Mouse (Mus musculus): ENCODE data around the gene Pip4k2a. TPM values are rescaled to one million over a fixed set of nuclear protein-coding genes. Genes with fewer than 3 reads are reported as not detected.

Pip4k2a gene
- total RNA-seq, 4 experiments from 2014 or later, result 60.6 to 67.9 (median 63.7) TPM

DNA sequence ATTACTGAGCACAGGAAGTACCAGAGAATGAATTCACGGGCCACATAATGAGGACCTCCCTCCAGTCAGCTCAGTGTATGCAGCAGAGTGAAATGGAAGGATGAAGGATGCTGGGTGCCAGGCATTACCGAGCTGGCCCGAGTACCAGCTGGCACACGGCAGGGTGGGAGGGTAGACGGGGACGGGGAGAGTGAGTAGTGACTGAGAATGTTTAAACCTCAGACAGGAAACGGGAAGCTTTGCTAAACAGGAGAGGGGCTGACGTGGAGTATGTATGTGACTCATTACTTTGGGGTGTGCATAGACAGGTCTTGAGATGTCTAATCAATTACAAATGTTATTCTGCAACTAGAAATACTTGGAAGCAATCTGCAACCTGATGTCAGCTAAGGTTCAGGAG, 69.7 kb downstream of the Pip4k2a start:
- no peak for DNase-seq (ENCODE audit: low spot score in 2 of 2)

DNA sequence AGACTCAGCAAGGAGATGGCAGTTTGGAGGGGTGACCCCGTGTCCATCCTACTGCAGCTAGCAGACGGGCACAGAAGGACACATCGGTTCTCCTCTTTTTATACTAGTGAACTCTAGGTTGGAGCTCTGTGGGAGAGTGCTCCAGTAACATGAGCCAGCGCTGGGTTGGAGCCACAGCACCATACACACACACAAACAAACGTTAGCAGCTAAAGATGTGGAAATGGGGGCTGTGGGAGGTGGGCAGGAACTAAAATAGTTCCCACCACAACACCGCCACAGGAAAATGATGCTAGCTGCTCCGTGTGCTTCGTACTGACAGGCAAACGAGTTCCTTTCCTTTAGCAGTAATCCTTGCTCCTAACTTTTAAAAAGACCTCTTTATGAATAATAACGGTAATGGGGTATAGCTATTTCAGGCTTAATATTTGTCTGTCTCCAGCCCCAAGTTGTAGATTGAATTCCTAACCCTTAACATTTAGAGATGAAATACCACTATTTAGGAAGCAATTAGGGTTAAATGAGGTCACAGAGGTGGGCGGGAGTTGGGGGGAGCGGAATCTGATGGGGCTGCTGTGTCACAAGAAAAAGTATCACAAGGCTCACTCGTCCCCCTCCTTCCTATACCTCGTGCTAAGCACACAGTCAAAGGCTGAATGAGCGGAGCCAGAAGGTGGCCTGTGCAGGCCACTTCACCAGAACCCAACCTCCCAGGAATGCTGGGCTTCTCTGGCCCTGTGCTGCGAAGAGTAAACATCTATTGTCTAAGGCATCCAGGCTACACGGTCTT, 73.9 kb downstream of the Pip4k2a start:
- DNase-seq (ENCODE audit: low spot score in 2 of 2), result no peak

GRCm38 (mm10) chr2:18923098-18923649, 74.8 kb downstream of the Pip4k2a start:
- no peak for DNase-seq (ENCODE audit: low spot score in 2 of 2)

GRCm38 (mm10) chr2:18921570-18922180, 76.3 kb downstream of the Pip4k2a start:
- DNase-seq (ENCODE audit: low spot score in 2 of 2), result no peak

DNA sequence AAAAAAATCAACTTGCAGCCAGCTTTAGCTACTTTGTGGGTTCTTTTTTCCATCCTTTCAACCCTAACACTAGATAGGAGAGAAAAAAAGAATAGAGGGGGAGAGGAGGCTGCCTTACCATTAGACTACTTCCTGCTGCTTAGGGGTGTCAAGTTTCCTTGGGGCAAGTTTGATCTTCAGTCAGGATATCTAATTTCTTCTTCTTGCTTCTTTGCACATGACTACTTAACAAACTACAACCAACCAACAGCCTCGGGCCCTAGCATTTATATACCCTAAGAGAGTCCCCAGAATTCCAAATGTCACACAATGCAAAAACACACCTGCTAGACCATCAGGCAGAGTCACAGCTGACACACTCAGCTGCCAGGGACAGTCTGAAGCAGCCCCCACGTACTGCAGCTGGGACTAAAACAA, 77.5 kb downstream of the Pip4k2a start:
- no peak for DNase-seq (ENCODE audit: low spot score in 2 of 2)

DNA sequence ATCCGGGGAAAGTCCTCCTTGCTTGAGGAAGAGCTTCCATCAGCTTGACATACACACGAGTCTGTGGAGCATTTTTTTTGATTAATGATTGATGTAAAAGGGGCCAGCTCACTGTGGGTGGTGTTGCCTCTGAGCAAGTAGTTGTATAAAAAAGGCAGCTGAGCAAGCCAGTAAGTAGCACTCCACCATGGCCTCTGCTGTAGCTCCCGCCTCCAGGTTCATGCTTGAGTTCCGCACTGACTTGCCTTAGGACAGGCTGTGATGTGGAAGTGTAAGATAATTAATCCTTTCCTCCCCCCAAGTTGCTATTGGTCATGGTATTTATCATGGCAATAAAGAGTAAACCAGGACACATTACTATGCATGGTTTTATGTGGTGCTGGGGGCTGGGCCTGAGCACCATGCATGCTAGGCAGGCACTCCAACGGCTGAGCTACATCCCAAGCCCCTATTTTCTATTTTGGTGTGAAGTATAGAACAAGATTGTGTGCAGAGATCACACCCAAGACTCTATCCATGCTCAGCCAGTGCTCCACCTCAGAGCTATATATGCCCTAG, 78.0 kb downstream of the Pip4k2a start:
- DNase-seq (ENCODE audit: low spot score in 2 of 2), result no peak

DNA sequence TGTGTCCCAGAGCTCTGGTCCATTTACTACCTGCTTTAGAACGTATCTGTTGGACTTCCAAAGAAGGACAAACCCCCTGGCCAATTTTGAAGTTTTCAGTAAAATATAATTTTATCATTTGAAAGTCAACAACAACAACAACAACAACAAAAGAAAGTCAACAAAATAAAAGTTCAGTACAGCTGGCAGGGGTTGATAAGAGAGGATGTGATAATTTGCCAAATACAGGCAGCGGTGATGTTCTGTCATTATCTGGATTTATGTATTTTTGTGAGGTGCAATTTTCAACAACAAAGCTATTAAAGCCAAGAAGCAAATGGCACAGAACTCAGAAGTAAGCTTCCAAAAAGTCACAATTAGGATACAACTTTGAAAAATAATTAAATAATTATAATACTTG, 80.1 kb downstream of the Pip4k2a start:
- no peak for DNase-seq (ENCODE audit: low spot score in 2 of 2)

- no peak for DNase-seq (ENCODE audit: low spot score in 2 of 2)
Observed at GRCm38 (mm10) chr2:18917380-18917750, 80.6 kb downstream of the Pip4k2a start.

DNA sequence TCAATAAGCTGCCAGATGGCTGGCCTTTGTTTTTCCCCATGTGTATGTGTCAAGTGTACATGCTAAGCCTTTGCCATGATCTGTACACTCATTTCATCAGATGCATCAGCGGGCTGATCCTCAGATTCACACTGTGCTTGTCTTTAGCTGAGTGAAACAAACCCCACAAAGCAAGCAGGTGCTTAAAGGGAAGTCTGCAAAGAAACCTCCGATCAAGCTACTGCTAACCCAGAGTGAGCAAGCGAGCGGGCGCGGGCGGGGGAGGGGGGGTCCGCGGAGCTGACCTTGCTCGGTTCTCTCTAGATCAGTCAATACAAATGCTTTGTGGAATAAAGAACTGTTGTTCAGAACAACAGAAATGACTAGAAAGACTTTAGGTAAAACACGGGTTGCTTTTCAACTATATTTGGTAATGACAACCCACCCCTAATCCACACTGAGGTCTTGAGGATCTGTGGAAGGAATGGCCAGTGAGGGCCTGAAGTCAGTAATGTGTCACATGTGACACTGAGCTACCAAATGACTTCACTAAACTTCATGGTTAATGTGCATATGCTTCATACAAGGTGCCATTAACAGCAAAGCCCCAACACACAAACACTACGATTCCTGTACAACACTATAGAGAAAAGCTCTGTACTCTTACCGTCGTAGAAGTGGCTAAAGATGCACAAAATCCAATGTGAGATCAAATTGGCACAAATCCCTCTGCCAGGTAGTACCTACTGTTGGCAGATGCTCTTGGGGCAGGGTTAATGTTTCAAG, 81.1 kb downstream of the Pip4k2a start:
- no peak for DNase-seq (ENCODE audit: low spot score in 2 of 2)

- no peak for DNase-seq (ENCODE audit: low spot score in 2 of 2)
Observed at GRCm38 (mm10) chr2:18916042-18916407, 81.9 kb downstream of the Pip4k2a start.

DNA sequence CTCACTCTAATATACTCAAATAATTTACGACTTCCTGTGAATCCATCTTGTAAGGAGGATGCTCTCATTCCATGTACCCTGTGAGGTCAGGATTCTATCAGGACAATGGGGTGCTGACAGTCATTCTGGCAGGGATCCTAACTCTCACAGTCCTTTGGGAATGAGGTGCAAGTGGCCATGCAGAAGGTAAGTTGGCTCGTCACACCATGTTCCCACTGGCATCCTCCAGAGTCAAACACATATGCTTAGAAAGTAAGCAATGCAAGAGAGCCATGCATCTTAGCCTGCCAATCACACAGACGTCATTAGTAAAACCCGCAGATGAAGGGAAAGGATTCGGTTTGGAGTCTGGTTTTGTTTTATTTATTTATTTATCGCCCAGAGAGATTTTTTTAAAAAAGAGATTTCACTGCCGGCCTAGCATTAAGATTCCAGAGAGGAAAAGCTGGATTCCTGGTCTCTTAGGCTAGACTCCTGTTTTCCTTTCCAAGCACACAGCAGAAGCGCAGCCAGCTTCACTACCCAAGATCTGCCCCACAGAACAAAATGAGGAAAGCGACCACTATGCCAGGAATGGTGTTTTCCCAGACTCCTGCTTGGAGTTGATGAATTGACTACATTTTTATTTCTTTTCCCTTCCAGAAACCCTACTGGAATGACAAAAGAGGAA, 82.4 kb downstream of the Pip4k2a start:
- DNase-seq (ENCODE audit: low spot score in 2 of 2), result no peak

DNA sequence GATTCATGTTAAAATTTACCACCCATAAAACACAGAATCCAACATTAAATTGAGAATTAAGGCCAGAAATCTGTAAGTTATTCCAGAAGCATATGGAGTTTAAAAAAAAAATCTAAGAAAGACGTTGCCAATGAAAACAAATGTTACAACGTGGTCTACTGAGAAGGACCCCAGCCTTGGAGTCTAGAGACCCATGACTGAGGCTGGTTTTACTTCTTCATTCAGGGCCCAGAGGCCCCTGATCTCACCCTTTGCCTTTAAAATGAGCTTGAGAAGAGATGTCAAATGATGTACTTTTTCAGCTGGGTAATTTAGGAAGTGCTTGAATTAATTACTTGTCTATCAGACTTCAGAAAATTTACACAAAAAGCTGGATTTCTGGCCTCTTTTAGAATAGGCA, 83.2 kb downstream of the Pip4k2a start:
- no peak for DNase-seq (ENCODE audit: low spot score in 2 of 2)

DNA sequence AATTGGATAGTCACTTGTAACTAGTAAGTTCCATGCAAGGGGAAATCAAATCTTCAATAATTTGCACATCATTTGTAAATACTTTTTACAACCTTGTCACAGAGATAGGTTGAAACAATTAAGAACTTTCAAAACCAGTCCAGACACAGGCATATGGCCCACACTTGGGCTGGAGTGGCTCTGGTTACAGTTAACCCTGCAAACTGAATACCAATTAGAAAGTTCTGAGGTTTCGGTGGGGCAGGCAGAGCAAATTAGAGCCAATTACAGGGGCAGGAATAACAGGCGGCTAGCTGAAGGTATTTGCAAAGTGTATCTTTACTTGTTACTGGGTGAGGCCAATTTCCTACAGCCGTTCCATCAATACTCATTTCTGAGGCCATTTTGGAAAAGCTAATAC, 84.3 kb downstream of the Pip4k2a start:
- DNase-seq (ENCODE audit: low spot score in 2 of 2), result no peak

DNA sequence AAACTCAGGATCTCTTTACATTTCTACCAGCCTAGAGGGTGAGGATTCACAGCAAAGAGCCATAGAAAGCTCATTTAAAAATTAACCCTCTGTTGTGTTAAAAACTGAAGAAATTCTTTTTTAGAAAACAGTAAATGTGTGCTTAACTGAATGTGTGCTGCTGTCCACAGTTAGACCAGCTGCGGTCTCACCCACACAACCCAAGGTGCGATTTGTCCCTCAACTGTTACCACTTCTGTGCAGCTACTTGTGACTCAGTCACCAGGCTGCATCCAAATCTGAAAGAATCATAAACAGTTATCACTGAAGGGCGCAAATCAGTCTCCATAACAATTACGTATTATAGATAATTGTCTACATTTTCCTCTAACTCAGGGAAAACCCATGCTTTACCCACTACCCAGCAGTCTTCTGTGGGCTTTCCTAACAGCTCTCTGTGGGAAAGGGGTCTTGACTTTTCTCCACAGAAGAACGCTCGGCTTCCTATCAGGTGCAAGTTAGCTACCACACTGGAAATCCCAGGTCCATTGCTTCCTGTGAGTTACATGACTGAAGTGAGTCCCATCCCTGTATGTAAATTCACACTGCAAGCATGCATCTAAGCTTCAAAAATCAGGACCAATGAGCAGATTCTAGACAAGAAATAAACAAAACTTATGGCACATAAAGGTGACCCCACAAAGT, 86.5 kb downstream of the Pip4k2a start:
- no peak for DNase-seq (ENCODE audit: low spot score in 2 of 2)

GRCm38 (mm10) chr2:18910209-18910608, 87.7 kb downstream of the Pip4k2a start:
- no peak for DNase-seq (ENCODE audit: low spot score in 2 of 2)

DNA sequence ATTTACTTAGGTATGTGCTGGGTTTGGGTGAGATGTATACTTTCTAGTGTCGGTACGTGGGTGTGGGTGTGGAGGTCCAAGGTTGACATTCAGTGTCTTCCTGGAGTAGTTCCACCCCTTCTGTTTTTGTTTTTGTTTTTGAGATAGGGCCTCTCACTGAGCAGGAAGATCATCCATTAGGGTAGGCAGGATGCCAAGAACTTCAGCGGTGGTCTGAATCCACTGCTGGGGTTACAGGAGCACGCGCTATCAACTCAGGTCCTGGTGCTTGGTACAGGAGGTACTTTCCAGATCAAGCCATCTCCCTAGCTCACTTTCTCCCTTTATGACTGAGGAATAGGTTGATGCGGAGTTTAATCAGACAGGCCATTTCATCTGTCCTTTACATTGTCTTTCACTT, 88.2 kb downstream of the Pip4k2a start:
- DNase-seq (ENCODE audit: low spot score in 2 of 2), result no peak

DNA sequence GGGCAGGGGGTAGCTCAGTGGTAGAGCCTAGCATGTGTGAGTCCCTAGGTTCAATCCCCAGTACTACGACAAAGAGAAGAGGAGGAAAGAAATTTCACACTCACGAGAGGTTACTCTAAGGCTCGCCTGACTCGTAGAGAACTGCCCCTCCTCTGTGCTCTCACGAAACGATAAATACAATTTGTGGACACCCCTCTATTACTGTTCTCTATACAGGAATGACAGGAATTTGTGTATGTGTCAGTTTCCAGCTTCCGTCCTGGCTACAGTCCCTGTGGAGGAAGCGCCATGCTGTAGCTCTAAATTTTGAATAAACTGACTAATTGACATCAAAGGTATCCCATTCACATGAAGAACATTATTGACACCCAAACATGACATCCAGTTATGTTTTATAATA, 90.7 kb downstream of the Pip4k2a start:
- DNase-seq (ENCODE audit: low spot score in 2 of 2), result no peak

DNA sequence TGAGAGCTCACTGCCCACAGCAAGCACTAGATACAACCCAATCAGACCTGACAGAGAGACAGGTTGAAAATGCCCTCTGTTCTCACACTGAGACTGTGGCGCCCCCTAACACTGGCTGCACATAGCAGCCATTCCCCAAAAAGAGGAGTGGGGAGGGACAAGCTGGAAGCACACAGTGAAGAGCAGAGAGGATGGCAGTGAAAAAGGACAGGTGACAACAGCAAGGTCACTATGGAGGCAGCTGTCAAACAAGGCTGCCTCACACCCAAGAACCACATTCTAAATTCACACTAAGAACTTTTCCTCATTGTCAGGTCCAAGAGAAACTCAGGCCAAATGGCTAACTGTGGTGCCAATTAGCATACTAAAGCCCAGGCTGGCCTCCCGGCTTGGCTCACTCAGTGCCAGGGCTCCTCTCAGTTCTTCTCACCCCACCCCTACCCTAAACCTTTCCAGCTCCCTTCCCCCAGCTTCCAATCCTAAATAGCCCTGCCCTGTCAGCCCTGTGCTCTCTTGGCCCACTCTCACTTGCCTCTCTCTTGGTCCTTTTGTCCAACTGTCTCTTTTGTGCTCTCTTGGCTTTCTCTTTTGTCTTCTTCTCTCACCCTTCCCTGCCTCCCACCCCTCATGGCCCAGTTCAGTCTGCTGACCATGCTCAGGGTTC, 91.4 kb downstream of the Pip4k2a start:
- DNase-seq (ENCODE audit: low spot score in 2 of 2), result peak; percentile 39 to 47

GRCm38 (mm10) chr2:18903301-18904068, 94.4 kb downstream of the Pip4k2a start:
- DNase-seq (ENCODE audit: low spot score in 2 of 2), result no peak
